Mouse (Mus musculus): ENCODE results near the gene Far1.

The Far1 gene

GRCm38 (mm10) chr7:113572741-113573140 lies 59.1 kb downstream of the Far1 start:
- no peak for DNase-seq

GRCm38 (mm10) chr7:113582111-113582510 lies 68.5 kb downstream of the Far1 start:
- no peak for DNase-seq

- no peak for DNase-seq
These were observed 75.6 kb downstream of the Far1 start for GRCm38 (mm10) chr7:113589211-113589610.

- DNase-seq: peak; percentile 11
These were observed 76.7 kb downstream of the Far1 start for GRCm38 (mm10) chr7:113590330-113590729.

GRCm38 (mm10) chr7:113591084-113591483 lies 77.5 kb downstream of the Far1 start:
- DNase-seq: peak; percentile 84

- DNase-seq: peak; percentile 35
These were observed 78.1 kb downstream of the Far1 start for GRCm38 (mm10) chr7:113591557-113592354.

- DNase-seq: peak; percentile 47
These were observed 79.1 kb downstream of the Far1 start for GRCm38 (mm10) chr7:113592696-113593095.

- DNase-seq: peak; percentile 84
These were observed 80.7 kb downstream of the Far1 start for GRCm38 (mm10) chr7:113594363-113594762.

- no peak for DNase-seq
These were observed 83.6 kb downstream of the Far1 start for GRCm38 (mm10) chr7:113597231-113597630.

GRCm38 (mm10) chr7:113601803-113602202 lies 88.2 kb downstream of the Far1 start:
- no peak for DNase-seq

- DNase-seq: no peak
These were observed 94.3 kb downstream of the Far1 start for GRCm38 (mm10) chr7:113607928-113608327.

- peak; percentile 70 for DNase-seq
These were observed 95.5 kb downstream of the Far1 start for GRCm38 (mm10) chr7:113609027-113609705.

- DNase-seq: no peak
These were observed 99.0 kb downstream of the Far1 start for GRCm38 (mm10) chr7:113612628-113613027.

GRCm38 (mm10) chr7:113614198-113614927 lies 100.7 kb downstream of the Far1 start:
- DNase-seq: no peak

- DNase-seq: no peak
These were observed 105.5 kb downstream of the Far1 start for GRCm38 (mm10) chr7:113619166-113619565.

GRCm38 (mm10) chr7:113619768-113620167 lies 106.1 kb downstream of the Far1 start:
- DNase-seq: no peak
